Mouse (Mus musculus) ES-E14 (cell line): ENCODE measurements around the gene Cops4. TPM values are rescaled to one million over a fixed set of nuclear protein-coding genes. Genes with fewer than 3 reads are reported as not detected.

ENCODE experiments used
- DNase-seq: peaks from one replicate; pipeline ENCODE4 v3.0.0-alpha.2; 2013; ENCODE audit warnings: low read depth, low spot score
- H3K27ac ChIP-seq: 2 replicates; pipeline ENCODE4 v1.5.1; 2012; ENCODE audit warnings: low read depth, mild to moderate bottlenecking, low read length, moderate library complexity, mixed read lengths; ENCODE audit not compliant: poor library complexity, insufficient read depth, severe bottlenecking
- H3K36me3 ChIP-seq: 2 replicates; pipeline ENCODE4 v1.6.1; 2012; ENCODE audit warnings: mild to moderate bottlenecking, low read length, moderate library complexity, mixed read lengths; ENCODE audit not compliant: control insufficient read depth, poor library complexity, insufficient read depth, severe bottlenecking
- H3K4me1 ChIP-seq, 2 experiments: fragments of 150-350 bp in 1 of 2; sonication (generic) in 1 of 2; 2 replicates each; pipeline ENCODE4 v1.6.1; 2012; ENCODE audit warnings: low read length in 2 of 2, mild to moderate bottlenecking in 1 of 2, mixed read lengths in 1 of 2; ENCODE audit not compliant: control insufficient read depth in 2 of 2, insufficient read depth in 2 of 2, poor library complexity in 1 of 2
- H3K4me3 ChIP-seq, 2 experiments: fragments of 150-350 bp in 1 of 2; sonication (generic) in 1 of 2; 2 replicates each; pipeline ENCODE4 v1.5.1; 2012; ENCODE audit warnings: low read length in 2 of 2, low read depth in 1 of 2, mild to moderate bottlenecking in 1 of 2, mixed read lengths in 1 of 2; ENCODE audit not compliant: insufficient read depth in 1 of 2, poor library complexity in 1 of 2, severe bottlenecking in 1 of 2
- H3K9ac ChIP-seq: 2 replicates; pipeline ENCODE4 v1.6.1; 2012; ENCODE audit warnings: low read depth, mild to moderate bottlenecking, low read length, mixed read lengths; ENCODE audit not compliant: poor library complexity, insufficient read depth, severe bottlenecking
- H3K9me3 ChIP-seq: fragments of 150-350 bp; sonication (generic); 2 replicates; pipeline ENCODE4 v1.6.1; 2012; ENCODE audit warnings: low read depth, mild to moderate bottlenecking, low read length; ENCODE audit not compliant: control insufficient read depth, insufficient read depth
- CHD2 ChIP-seq: IDR thresholded peaks from 2 replicates; pipeline ENCODE4 v1.6.1; 2014; ENCODE audit warnings: mild to moderate bottlenecking, low read depth, low read length, inconsistent platforms
- HCFC1 ChIP-seq: IDR thresholded peaks from 2 replicates; pipeline ENCODE4 v1.6.1; 2012; ENCODE audit warnings: low read length, inconsistent platforms, borderline replicate concordance; ENCODE audit not compliant: insufficient read depth
- MAFK ChIP-seq: IDR thresholded peaks from 2 replicates; pipeline ENCODE4 v1.6.1; 2014; ENCODE audit warnings: mild to moderate bottlenecking, low read depth, low read length, inconsistent platforms; ENCODE audit not compliant: insufficient read depth
- ZC3H11A ChIP-seq: IDR thresholded peaks from 2 replicates; pipeline ENCODE4 v1.6.1; 2012; ENCODE audit warnings: low read depth, mild to moderate bottlenecking, inconsistent platforms, low read length, borderline replicate concordance
- ZNF384 ChIP-seq: IDR thresholded peaks from 2 replicates; pipeline ENCODE4 v1.6.1; 2012; ENCODE audit warnings: low read depth, low read length, inconsistent platforms
- in situ Hi-C, 2 experiments: fragments of 600-800 bp; cut with MboI; formaldehyde crosslinking; loops; one replicate each; pipeline ENCODE4 v1.15.1; 2025; ENCODE audit warnings: low sequenced_read_pairs in 2 of 2, inconsistent platforms in 1 of 2; ENCODE audit not compliant: unreplicated experiment in 2 of 2
- total RNA-seq: library from RNA; depleted of rRNA; stranded (reverse); fragments of 300-350 nt; gene quantifications from 2 replicates; pipeline ENCODE4 v1.2.3, GENCODE M21; 2012

The Cops4 gene
- total RNA-seq, 1 experiment: 101 TPM

DNA sequence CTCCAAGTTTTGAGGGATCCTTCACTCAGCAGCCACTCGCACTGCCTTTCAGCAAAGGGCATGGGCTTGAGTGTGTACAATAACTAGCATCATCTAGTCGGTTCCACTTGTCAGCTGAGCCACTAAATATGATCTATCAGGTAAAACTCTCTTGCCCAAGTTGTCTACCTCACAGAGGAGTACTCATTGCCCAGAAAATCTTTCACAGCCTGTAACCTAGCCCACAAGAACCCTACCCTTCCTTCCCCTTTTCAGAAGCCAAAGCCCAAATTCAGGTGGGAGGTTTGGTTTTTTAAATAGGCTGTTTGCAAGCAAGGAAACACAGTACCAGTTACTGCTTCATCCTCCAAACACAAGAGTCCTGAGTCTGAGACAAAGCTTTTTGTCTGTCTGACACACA is 31.0 kb upstream of the Cops4 start:
- no peak overlapping the region for H3K9ac ChIP-seq
- H3K36me3 ChIP-seq: peaks cover 4% of the 10 kb centered on the region; the same call in 1 of the 2 replicates
- H3K27ac ChIP-seq: no peak overlapping the region
- H3K4me1 ChIP-seq: peaks cover 0 to 2% of the 10 kb centered on the region in 2 experiments; a peak in 2 of 4 replicates
- TF ChIP-seq ZNF384: no peak
- TF ChIP-seq HCFC1: no peak
- no peak for TF ChIP-seq MAFK
- TF ChIP-seq CHD2: no peak
- TF ChIP-seq ZC3H11A: no peak
- H3K4me3 ChIP-seq: no peak overlapping the region
- DNase-seq: no peak
- H3K9me3 ChIP-seq: no peaks in the 10 kb centered on the region
- in situ Hi-C loops: no loop called here

DNA sequence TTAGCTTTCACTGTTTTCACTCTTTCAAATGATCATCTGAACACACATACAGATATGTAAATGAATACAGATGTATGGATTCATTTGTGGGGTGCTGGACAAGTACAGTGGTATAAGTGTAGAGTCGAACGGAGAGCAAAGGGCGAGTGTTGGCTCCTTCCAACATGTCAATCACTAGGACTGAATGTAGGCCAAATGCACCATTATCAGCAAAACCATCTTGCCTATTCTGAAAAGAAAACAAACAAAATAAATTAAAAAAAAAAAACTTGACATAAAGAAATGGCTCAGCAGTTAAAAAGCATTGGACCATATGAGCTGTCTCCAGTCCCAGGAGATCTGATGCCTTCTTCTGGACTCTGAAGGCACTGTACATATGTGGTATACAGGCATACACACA is 29.9 kb upstream of the Cops4 start:
- Histone ChIP-seq H3K36me3 (peaks cover 6% of the 10 kb centered on the region; the same call in 1 of the 2 replicates), H3K4me1 (peaks cover 0 to 4% of the 10 kb centered on the region in 2 experiments; a peak in 2 of 4 replicates), H3K4me3 (no peak overlapping the region), H3K9ac (no peak overlapping the region), H3K27ac (no peak overlapping the region), H3K9me3 (no peaks in the 10 kb centered on the region)
- DNase-seq: no peak
- TF ChIP-seq ZNF384 (no peak), ZC3H11A (no peak), MAFK (no peak), CHD2 (no peak), HCFC1 (no peak)
- in situ Hi-C loops: no loop called here

DNA sequence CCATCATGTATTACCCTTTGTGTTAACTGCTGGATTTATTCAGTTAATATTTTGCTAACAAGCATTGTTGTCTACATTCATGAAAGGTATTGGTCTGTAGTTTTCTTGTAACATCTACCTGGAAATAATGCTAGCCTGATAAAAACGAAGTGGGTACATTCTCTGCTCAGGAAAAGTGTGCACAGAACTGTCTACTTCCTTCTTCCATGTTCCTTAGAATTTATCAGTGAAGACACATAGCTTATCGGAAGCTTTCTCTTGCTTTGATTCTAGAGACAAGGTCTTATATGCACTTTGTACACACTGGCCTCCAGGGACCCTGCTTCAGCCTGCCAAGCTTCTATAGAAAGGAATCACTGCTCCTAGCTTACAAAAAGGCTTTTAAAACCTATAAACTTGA is 28.8 kb upstream of the Cops4 start:
- in situ Hi-C loops: no loop called here
- H3K4me3 ChIP-seq: no peak overlapping the region
- DNase-seq: no peak
- peaks cover 0 to 4% of the 10 kb centered on the region in 2 experiments; a peak in 2 of 4 replicates for H3K4me1 ChIP-seq
- peaks cover 6% of the 10 kb centered on the region; the same call in 1 of the 2 replicates for H3K36me3 ChIP-seq
- TF ChIP-seq ZC3H11A: no peak
- no peak for TF ChIP-seq CHD2
- no peak for TF ChIP-seq ZNF384
- TF ChIP-seq HCFC1: no peak
- TF ChIP-seq MAFK: no peak
- no peak overlapping the region for H3K9ac ChIP-seq
- no peak overlapping the region for H3K27ac ChIP-seq
- no peaks in the 10 kb centered on the region for H3K9me3 ChIP-seq

DNA sequence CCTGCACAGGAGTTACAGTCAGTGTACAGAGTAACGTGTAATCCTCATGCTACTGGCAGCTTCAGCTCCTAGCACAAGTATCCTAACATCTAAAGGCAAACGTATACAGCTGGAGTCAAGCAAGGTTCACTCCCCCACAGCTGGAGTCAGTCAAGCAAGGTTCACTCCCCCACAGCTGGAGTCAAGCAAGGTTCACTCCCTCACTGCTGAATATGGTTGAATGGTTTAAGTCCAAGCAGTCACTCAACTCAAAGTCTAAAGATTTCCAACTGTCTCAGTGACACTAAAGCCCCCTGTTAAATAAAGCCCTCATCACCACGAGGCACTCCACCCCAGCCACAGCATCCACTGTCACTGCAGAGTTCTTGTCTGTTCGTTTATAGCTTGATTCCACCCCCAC is 26.4 kb upstream of the Cops4 start:
- no peak for DNase-seq
- Histone ChIP-seq H3K36me3 (peaks cover 3% of the 10 kb centered on the region; the same call in 1 of the 2 replicates), H3K4me1 (peaks cover 0 to 4% of the 10 kb centered on the region in 2 experiments; a peak in 2 of 4 replicates), H3K4me3 (no peak overlapping the region), H3K27ac (no peak overlapping the region), H3K9me3 (no peaks in the 10 kb centered on the region), H3K9ac (no peak overlapping the region)
- in situ Hi-C loops: no loop called here
- TF ChIP-seq CHD2 (no peak), HCFC1 (no peak)
